Mouse (Mus musculus) hematopoietic stem cell, adult 5-6 weeks (primary cell): ENCODE measurements around the gene Krt79. TPM values are rescaled to one million over a fixed set of nuclear protein-coding genes. Genes with fewer than 3 reads are reported as not detected.
A peak's percentile ranks its signal among the peaks of the same experiment; 100 is the strongest.

Experiments used
- ATAC-seq, 2 experiments: fragments of 125-278 bp in 1 of 2; replicated peaks in 1 of 2; 2 replicates each; pipeline ENCODE4 v1.8.0; 2016 to 2017; ENCODE audit warnings: inconsistent platforms in 2 of 2, mild to moderate bottlenecking in 2 of 2, moderate number of reproducible peaks in 2 of 2, low read depth in 1 of 2, moderate TSS enrichment in 1 of 2; ENCODE audit not compliant: low FRiP score in 2 of 2, poor library complexity in 2 of 2, severe bottlenecking in 2 of 2, insufficient read depth in 1 of 2, low TSS enrichment in 1 of 2
- total RNA-seq: library from RNA; stranded (forward); fragments of 172-1452, 232-1000 nt; gene quantifications from 2 replicates; pipeline ENCODE4 v1.2.3, GENCODE M21; 2017

The Krt79 gene
- not detected in 2 replicates for total RNA-seq

DNA sequence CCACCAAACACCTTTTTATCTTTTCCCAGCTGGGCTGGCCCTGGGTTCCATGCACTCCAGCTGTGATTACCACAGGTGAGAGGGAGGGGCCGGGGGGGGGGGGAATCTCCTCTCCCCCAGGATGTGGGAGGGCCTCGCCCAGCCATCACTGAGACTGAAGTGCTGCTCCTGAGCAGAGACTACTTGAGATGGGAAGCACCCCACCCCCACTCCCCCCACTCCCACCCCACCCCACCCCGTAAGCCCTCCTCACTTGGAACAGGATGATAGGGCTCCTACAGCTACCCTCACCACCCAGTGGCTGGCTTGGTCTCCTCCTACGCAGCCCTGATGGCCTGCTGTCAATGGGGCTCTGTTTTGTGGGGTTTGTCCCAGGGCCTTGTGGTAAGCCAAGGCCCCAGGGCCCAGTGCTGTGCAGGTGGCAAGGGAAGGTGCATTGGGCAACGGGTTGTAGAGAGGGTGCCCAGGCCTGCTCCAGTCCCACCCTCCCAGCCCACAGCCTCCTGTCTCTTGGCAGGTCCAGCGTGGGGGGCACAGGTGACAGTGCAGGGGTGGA lies at the start of gene Krt79:
TSS of gene Krt79 (minus strand) at position 51 of the 556 bp plus-strand sequence.
- ATAC-seq: no peak

DNA sequence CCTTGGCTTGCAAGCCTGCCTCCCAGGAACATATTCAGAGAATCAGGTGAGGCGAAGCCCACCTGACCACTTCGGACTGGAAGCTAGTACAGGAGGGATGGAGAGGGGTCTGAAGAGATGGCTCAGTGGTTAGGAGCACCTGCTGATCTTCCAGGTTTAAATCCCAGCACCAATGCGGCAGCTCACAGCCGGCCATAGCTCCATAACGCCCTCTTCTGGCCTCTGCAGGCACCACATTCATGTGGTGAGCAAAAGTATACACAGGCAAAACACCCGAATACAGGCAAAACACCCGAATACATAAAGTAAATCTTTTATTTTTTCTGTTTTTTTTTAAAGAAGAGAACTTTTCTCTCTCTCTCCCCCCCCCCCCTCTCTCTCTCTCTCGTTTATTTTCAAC lies 48.6 kb upstream of the Krt79 start:
- ATAC-seq: no peak

DNA sequence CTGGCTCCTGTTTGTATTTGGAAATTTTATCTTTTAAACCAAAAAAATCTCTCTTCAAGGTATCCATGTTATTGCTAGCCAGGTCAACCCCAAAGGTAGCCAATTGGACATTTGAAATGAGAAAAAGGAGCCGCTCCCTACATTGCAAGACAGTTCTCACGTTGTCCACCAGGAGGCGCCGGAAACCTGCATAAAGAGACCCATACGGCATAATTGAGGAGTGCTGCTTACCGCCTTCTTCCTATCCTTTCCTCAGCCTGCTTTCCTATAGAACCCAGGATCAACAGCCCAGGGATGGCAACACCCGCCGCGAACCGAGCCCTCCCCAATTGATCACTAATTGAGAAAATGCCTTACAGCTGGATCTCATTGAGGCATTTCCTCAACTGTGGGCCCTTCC lies 48.0 kb upstream of the Krt79 start:
- peak; percentile 42 to 51; a peak in 2 of 4 replicates for ATAC-seq

DNA sequence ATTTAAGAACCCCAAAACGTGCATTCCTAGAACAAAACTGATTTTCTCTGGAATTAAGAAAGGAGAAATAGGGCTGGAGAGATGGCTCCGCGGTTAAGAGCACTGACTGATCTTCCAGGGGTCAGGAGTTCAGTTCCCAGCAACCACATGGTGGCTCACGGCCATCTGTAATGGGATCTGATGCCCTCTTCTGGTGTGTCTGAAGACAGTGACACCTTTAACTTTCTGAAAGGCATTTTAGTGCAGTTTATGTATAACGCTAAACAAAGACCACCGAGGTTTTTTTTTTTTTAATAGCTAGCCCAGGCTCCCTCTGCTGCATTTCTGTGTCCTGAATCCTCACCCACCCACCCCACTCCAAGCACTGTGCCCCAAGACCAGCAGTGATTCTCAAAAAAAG lies 44.6 kb upstream of the Krt79 start:
- ATAC-seq: no peak

GRCm38 (mm10) chr15:101983949-101984601 lies 44.0 kb upstream of the Krt79 start:
- ATAC-seq: peak; percentile 93 to 97

DNA sequence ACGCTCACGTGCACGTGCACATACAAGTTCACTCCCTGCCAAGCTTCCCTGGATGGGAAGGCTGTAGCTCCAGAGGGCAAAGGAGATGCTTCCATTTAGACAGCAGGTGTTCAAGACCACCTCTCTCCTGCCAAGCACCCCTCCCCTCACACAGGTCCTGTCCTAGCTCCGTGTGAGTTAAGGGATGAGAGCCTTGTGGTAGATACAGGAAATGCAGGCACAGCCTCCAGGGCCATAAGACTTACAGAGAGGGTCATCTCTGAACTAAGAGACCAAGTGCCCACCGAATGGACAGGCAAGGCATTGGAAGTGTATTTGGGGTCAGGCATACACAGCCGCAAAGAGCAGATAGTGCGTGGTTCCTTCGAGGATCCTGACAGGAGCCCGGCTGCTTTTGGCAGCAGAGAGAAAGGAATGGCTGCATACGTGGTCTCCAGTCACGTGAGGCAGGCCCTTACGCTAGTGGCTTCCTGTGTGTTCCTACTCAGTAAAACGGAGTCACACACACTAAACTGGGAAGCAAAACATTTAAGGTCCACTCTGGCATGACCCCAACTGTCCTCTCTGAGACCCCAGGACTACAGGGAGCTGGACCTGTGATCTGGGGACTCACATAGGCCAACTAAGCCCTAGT lies 43.3 kb upstream of the Krt79 start:
- no peak for ATAC-seq

DNA sequence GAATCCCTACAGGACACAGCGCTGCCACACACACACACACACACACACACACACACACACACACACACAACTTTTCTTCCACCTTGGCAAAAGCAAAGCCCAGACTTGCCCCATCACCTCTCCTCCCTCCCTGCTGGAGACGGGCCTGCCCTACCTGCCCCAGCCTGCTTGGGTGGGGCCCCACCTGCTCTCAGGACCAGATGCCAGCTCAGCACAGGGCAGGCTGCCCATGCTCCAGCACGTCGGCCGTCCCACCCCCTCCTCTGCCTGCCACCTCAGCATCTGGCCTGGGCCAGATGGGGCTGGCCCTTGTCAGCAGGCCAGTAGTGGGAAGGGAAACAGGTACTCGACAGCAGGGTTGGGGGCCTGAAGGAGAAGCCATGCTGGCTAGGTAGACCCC lies 40.7 kb upstream of the Krt79 start:
- no peak for ATAC-seq

DNA sequence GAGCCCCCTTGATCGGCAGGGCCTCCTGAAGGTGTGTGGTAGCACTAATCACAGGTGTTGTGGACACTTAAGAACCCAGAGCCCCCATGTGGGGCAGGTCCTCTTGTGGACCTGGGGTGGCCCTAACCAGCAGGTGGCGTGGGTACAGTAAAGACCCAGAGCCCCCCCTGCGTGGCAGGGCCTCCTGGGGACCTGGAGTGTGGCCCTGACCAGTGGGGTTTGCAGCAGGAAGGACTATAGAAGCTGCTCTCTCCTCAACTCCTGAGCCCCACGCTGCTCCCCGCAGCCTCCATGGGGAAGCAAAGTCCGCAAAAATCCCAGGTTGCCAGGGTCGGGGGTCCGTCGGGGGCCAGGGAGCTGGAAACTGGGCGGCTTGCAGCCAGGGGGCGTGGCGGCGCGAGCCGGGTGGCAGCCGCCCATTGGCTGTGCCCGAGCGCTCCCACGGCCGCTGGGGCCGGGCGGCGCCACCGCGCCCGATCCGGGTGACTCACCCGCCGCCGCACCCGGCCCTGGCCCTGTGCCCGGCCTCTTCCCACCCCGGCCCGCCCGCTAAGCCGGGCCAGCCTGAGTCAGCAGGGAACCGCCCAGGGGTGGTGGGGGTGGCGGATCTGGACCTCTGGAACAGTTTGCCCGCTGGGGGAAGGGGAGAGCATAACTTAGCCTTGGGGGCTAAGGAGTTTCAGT lies 37.1 kb upstream of the Krt79 start:
- peak; percentile 47 to 67 for ATAC-seq

DNA sequence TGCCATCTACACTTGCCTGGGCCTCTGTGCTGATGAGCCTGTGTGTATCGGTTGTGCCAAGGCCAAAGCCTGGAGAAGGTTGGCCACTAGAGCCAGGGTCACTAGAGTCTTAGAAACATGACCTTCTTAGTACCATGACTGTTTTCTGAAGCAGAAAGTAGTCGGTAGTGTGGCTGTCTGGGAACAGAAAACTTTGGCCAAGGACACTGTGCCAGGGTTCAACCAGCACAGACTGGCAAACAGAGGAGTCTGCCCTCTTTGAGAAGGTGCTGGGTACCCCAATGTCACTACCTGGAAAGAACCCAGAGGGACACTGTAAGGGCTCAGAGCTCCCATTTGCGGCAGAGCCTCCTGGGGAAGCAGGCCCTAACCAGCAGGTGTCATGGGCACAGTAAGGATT lies 36.5 kb upstream of the Krt79 start:
- no peak for ATAC-seq

- ATAC-seq: no peak
These were observed 35.9 kb upstream of the Krt79 start for GRCm38 (mm10) chr15:101976023-101976422.

DNA sequence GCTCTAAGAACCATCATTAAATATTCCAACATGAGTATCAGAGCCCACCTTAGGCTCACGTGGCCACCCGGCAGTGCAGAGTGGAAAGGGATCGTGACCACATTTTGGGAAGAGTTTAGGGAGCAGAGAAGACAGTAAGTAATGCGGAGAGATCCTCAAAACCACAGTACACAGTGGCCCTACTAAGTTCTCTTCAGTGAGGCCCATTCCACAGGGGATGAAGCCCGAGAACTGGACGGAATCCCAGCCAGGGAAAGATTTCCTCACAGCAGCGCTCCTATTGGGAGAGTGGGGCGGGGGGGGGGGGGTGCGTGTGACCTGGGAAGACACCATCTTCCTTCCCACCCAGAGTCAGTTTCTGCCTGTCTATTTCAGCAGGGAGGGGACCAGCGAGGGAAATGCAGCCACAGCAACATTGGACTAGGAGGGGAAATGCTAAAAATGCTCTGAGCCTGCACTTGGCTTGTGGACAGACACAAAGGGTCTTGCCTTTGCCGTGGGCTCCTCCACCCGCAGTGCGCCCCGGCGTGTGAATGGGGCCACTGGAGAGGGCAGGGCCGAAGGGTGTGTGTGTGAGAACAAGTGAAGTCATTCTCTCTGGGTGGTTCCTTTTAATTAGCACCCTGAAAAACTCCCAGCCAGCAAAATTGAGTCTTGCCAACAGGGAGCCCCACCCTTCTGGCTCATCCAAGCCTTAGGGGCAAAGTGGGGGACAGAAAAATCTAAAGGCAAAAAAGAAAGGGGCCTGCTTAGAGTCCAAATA lies 34.1 kb upstream of the Krt79 start:
- no peak for ATAC-seq

DNA sequence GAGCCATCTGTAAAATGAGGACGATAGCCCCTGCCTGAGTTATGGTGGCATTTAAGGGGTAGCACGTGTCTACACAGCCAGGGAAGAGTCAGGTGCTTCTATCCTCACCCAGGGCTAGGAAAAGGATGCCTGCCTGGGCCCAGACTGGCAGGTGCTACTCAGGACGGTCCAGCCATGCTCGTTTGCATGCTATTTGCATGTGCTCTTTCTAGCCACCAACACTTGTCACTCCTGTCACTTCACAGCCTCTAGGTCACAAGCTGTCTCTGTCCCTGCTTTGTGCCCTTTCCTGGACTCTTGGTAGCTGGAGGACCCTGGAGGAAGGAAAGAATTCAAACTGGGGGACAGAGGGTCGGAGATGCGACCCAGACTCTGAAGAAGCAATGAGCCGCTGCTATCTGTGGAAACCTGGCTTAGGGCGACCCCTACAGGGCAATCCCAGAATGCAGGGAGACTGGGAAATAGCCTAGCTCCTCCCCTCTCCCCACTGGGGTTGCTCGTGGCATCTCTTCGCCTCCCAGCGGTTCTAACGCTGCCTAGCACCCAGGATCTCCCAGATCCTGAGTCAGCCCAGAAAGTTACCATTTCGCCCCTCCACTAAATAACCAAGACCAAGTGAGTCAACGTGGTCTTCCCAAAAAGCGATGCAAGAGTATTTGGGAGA lies 33.4 kb upstream of the Krt79 start:
- peak; percentile 78 to 83 for ATAC-seq

DNA sequence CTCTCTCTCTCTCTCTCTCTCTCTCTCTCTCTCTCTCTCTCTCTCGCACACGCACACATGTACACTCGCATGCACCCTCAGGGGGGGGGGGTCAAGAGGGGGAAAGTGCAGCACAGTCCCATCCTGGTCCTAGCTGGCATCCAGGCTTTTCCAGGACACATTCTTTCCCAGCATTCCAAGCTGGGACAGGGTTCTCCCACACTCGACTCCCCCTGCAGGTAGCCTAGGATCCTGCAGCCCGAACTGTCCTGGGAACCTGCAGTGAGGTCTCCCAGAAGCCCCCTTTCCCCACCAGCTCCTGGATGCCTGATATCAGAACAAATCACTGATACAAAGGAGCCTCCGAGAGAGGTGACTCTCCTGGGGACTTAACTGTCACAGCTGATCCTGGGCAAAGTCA lies 30.4 kb upstream of the Krt79 start:
- ATAC-seq: no peak

- ATAC-seq: no peak
These were observed 26.7 kb upstream of the Krt79 start for GRCm38 (mm10) chr15:101966808-101967207.

- no peak for ATAC-seq
These were observed 18.8 kb upstream of the Krt79 start for GRCm38 (mm10) chr15:101958891-101959290.

GRCm38 (mm10) chr15:101954187-101954586 lies 14.1 kb upstream of the Krt79 start, which contains the start of gene Krt78:
TSS of gene Krt78 (minus strand) at chr15:101954287.
- no peak for ATAC-seq
